In genomic region chr17:26884995-26885926, GRCm38 (mm10) we compare ENCODE assay signal across 8 mouse cellular contexts. TPM values are rescaled to one million over a fixed set of nuclear protein-coding genes. Genes with fewer than 3 reads are reported as not detected.
A peak's percentile ranks its signal among the peaks of the same experiment; 100 is the strongest.
DNase-seq lines count a peak whose midpoint lies in the region; ATAC-seq and TF ChIP-seq lines count a peak whose summit lies in the region.

No protein-coding gene starts in this region.

- H3K4me3 ChIP-seq in embryonic facial prominence, embryonic 11.5 days (ENCODE audit: low read depth, low read length): peak overlapping the region; percentile 26; the same call in 1 of the 2 replicates
- H3K4me3 ChIP-seq in kidney, adult 2 months (ENCODE audit: insufficient read depth, low read depth, low read length): peak overlapping the region; percentile 43
- peak overlapping the region; percentile 45 for H3K4me3 ChIP-seq in limb, embryonic 15.5 days
- H3K4me3 ChIP-seq in midbrain, embryonic 16.5 days (ENCODE audit: low read depth, low read length): peak overlapping the region; percentile 39
- H3K4me3 ChIP-seq in spleen, adult 2 months (ENCODE audit: extremely low read depth, insufficient read depth, insufficient read length): peak overlapping the region; percentile 49

- WGBS in embryonic facial prominence, embryonic 11.5 days: 21% methylated on average over 25 of the region's 25 CpGs
- WGBS in kidney, adult 2 months: 18% methylated on average over 25 of the region's 25 CpGs
- WGBS in limb, embryonic 15.5 days: 20% methylated on average over 25 of the region's 25 CpGs
- 24% methylated on average over 25 of the region's 25 CpGs for WGBS in midbrain, embryonic 16.5 days
- WGBS in spleen, adult 2 months: 10% methylated on average over 25 of the region's 25 CpGs

- H3K4me1 ChIP-seq in embryonic facial prominence, embryonic 11.5 days (ENCODE audit: control insufficient read depth, insufficient read depth, low read length): no peaks in the 10 kb centered on the region
- H3K4me1 ChIP-seq in kidney, adult 2 months (ENCODE audit: control insufficient read depth, insufficient read depth, low read length): 0 out of 2 replicates have a peak, but pooled peaks cover 3% of the 10 kb centered on the region
- peaks cover 23% of the 10 kb centered on the region for H3K4me1 ChIP-seq in limb, embryonic 15.5 days
- H3K4me1 ChIP-seq in midbrain, embryonic 16.5 days (ENCODE audit: control insufficient read depth, insufficient read depth, low read length): peaks cover 16% of the 10 kb centered on the region
- H3K4me1 ChIP-seq in spleen, adult 2 months (ENCODE audit: control insufficient read depth, insufficient read depth, insufficient read length): peaks cover 9% of the 10 kb centered on the region; the same call in 1 of the 2 replicates

- H3K4me2 ChIP-seq in embryonic facial prominence, embryonic 11.5 days (ENCODE audit: low read depth, low read length): peak overlapping the region; percentile 39
- H3K4me2 ChIP-seq in limb, embryonic 15.5 days: peak overlapping the region; percentile 74
- peak overlapping the region; percentile 65 for H3K4me2 ChIP-seq in midbrain, embryonic 16.5 days (ENCODE audit: low read length)

- TF ChIP-seq POLR2A in kidney, adult 2 months (IDR thresholded peaks at IDR 0.05; ENCODE audit: low read depth, low read length): no peak
- TF ChIP-seq POLR2A in spleen, adult 2 months (IDR thresholded peaks at IDR 0.05; ENCODE audit: low read depth, low read length): no peak

- no peaks in the 10 kb centered on the region for H3K36me3 ChIP-seq in embryonic facial prominence, embryonic 11.5 days (replicated peaks; ENCODE audit: control insufficient read depth, insufficient read depth, low read depth, low read length)
- no peaks in the 10 kb centered on the region for H3K36me3 ChIP-seq in kidney, adult 2 months (ENCODE audit: control insufficient read depth, insufficient read depth, low read length)
- no peaks in the 10 kb centered on the region for H3K36me3 ChIP-seq in limb, embryonic 15.5 days
- no peaks in the 10 kb centered on the region for H3K36me3 ChIP-seq in midbrain, embryonic 16.5 days (ENCODE audit: control insufficient read depth, insufficient read depth, low read length)
- H3K36me3 ChIP-seq in spleen, adult 2 months (ENCODE audit: control insufficient read depth, insufficient read depth, low read length): no peaks in the 10 kb centered on the region

- no peaks in the 10 kb centered on the region for H3K27me3 ChIP-seq in embryonic facial prominence, embryonic 11.5 days (ENCODE audit: control insufficient read depth, insufficient read depth, low read length)
- H3K27me3 ChIP-seq in kidney, adult 2 months (replicated peaks; ENCODE audit: control insufficient read depth, insufficient read depth, low read length): no peaks in the 10 kb centered on the region
- peaks cover 5% of the 10 kb centered on the region; the same call in 1 of the 2 replicates for H3K27me3 ChIP-seq in limb, embryonic 15.5 days
- H3K27me3 ChIP-seq in midbrain, embryonic 16.5 days (ENCODE audit: control insufficient read depth, insufficient read depth, low read depth, low read length): peaks cover 4% of the 10 kb centered on the region; the same call in 1 of the 2 replicates
- no peaks in the 10 kb centered on the region for H3K27me3 ChIP-seq in spleen, adult 2 months (ENCODE audit: control insufficient read depth, insufficient read depth, low read length)

- ATAC-seq in embryonic facial prominence, embryonic 11.5 days (replicated peaks; ENCODE audit: insufficient number of reproducible peaks, low FRiP score, low TSS enrichment, low read depth): no peak
- no peak for ATAC-seq in limb, embryonic 15.5 days (ENCODE audit: insufficient number of reproducible peaks, low FRiP score, low TSS enrichment, low read depth)
- ATAC-seq in midbrain, embryonic 16.5 days: no peak

- H3K9ac ChIP-seq in embryonic facial prominence, embryonic 11.5 days (replicated peaks; ENCODE audit: low read length): peak overlapping the region; percentile 29; the same call in 1 of the 2 replicates
- H3K9ac ChIP-seq in limb, embryonic 15.5 days: 0 out of 2 replicates have a peak overlapping the region, but pooled peaks have one; percentile 18
- H3K9ac ChIP-seq in midbrain, embryonic 16.5 days (ENCODE audit: low read depth, low read length): peak overlapping the region; percentile 10

- TF ChIP-seq CTCF in kidney, adult 2 months (conservative IDR thresholded peaks at IDR 0.05; ENCODE audit: insufficient read depth, insufficient read length, low read depth, low read length): peak; percentile 64
- TF ChIP-seq CTCF in spleen, adult 2 months (IDR thresholded peaks at IDR 0.05; ENCODE audit: extremely low read depth, insufficient read depth, insufficient read length, insufficient replicate concordance): peak; percentile 44; the same call in 1 of the 2 replicates

- H3K9me3 ChIP-seq in embryonic facial prominence, embryonic 11.5 days (replicated peaks; ENCODE audit: control insufficient read depth, low read length): no peaks in the 10 kb centered on the region
- no peaks in the 10 kb centered on the region for H3K9me3 ChIP-seq in limb, embryonic 15.5 days
- H3K9me3 ChIP-seq in midbrain, embryonic 16.5 days (replicated peaks; ENCODE audit: control insufficient read depth, low read length, poor library complexity, severe bottlenecking): no peaks in the 10 kb centered on the region

- no peak overlapping the region for H3K27ac ChIP-seq in embryonic facial prominence, embryonic 11.5 days (replicated peaks; ENCODE audit: low read depth, low read length)
- no peak overlapping the region for H3K27ac ChIP-seq in kidney, adult 2 months (ENCODE audit: insufficient read depth, low read depth, low read length)
- H3K27ac ChIP-seq in limb, embryonic 15.5 days: no peak overlapping the region
- no peak overlapping the region for H3K27ac ChIP-seq in midbrain, embryonic 16.5 days (ENCODE audit: low read length)
- H3K27ac ChIP-seq in spleen, adult 2 months (ENCODE audit: insufficient read depth, low read length): no peak overlapping the region; the same call in 1 of the 2 replicates

- peak; percentile 92 for DNase-seq in 3T3-L1 (ENCODE audit: low read depth, low spot score)
- peak; percentile 92 for DNase-seq in adrenal gland, postnatal 10 days
- peak; percentile 77 for DNase-seq in embryonic facial prominence, embryonic 11.5 days (ENCODE audit: low spot score)
- DNase-seq in heart, adult 8-10 months (ENCODE audit: low spot score): peak; percentile 84
- DNase-seq in kidney, adult 2 months: peak; percentile 81
- DNase-seq in spleen, adult 2 months (ENCODE audit: low read depth in 1 of 2, low spot score in 2 of 2): peak; percentile 44 to 79

RNA-seq across cellular contexts. Expression of gene Kifc5b, which starts 31.6 kb away (rescaled TPM):
- 1 to 10 TPM; 4.5 to 6.2 TPM for total RNA-seq in adrenal gland, postnatal 10 days (2021)
- polyA plus RNA-seq in embryonic facial prominence, embryonic 11.5 days (2014; fragmentation: Nextera tagmentation; extraction: Ambion mirVana): 3.9 and 5.6 TPM in 2 replicates
- under 1 TPM; 0.29 to 0.81 (median 0.48) TPM for total RNA-seq in heart, adult 8-10 months (2022)
- 1.3 and 1.5 TPM in 2 replicates for polyA plus RNA-seq in kidney, adult 2 months (2012; rRNA removed)
- 4.7 and 5.8 TPM in 2 replicates for polyA plus RNA-seq in limb, embryonic 15.5 days (2015; fragmentation: Nextera tagmentation; extraction: Ambion mirVana)
- 2.3 and 3.3 TPM in 2 replicates for polyA plus RNA-seq in midbrain, embryonic 16.5 days (2015; fragmentation: Nextera tagmentation; extraction: Ambion mirVana)
- 6.8 and 7.6 TPM in 2 replicates for polyA plus RNA-seq in spleen, adult 2 months (2012; rRNA removed)

RNA-seq across cellular contexts. Expression of gene Nkx2-5, which starts 40.5 kb away (rescaled TPM):
- total RNA-seq in adrenal gland, postnatal 10 days (2021): not detected
- 1.8 and 2.2 TPM in 2 replicates for polyA plus RNA-seq in embryonic facial prominence, embryonic 11.5 days (2014; fragmentation: Nextera tagmentation; extraction: Ambion mirVana)
- total RNA-seq in heart, adult 8-10 months (2022): 10 to 100 TPM; 75.8 to 81.5 (median 79.7) TPM
- polyA plus RNA-seq in kidney, adult 2 months (2012; rRNA removed): 0.05 TPM in 1 of 2 replicates, not detected in the other
- not detected in 2 replicates for polyA plus RNA-seq in limb, embryonic 15.5 days (2015; fragmentation: Nextera tagmentation; extraction: Ambion mirVana)
- not detected in 2 replicates for polyA plus RNA-seq in midbrain, embryonic 16.5 days (2015; fragmentation: Nextera tagmentation; extraction: Ambion mirVana)
- 19.8 and 34.6 TPM in 2 replicates for polyA plus RNA-seq in spleen, adult 2 months (2012; rRNA removed)

RNA-seq across cellular contexts. Expression of gene Phf1, which starts 47.6 kb away (rescaled TPM):
- total RNA-seq in adrenal gland, postnatal 10 days (2021): 10 to 100 TPM; 20.6 to 23.3 TPM
- 3.7 TPM in 2 replicates for polyA plus RNA-seq in embryonic facial prominence, embryonic 11.5 days (2014; fragmentation: Nextera tagmentation; extraction: Ambion mirVana)
- 10 to 100 TPM; 15.4 to 20.7 (median 16.1) TPM for total RNA-seq in heart, adult 8-10 months (2022)
- 41.2 and 52.0 TPM in 2 replicates for polyA plus RNA-seq in kidney, adult 2 months (2012; rRNA removed)
- 11.4 and 13.0 TPM in 2 replicates for polyA plus RNA-seq in limb, embryonic 15.5 days (2015; fragmentation: Nextera tagmentation; extraction: Ambion mirVana)
- 24.5 and 28.0 TPM in 2 replicates for polyA plus RNA-seq in midbrain, embryonic 16.5 days (2015; fragmentation: Nextera tagmentation; extraction: Ambion mirVana)
- 103 and 131 TPM in 2 replicates for polyA plus RNA-seq in spleen, adult 2 months (2012; rRNA removed)

RNA-seq across cellular contexts. Expression of gene Cuta, which starts 54.1 kb away (rescaled TPM):
- 100 to 1,000 TPM; 119 to 134 TPM for total RNA-seq in adrenal gland, postnatal 10 days (2021)
- 153 and 163 TPM in 2 replicates for polyA plus RNA-seq in embryonic facial prominence, embryonic 11.5 days (2014; fragmentation: Nextera tagmentation; extraction: Ambion mirVana)
- total RNA-seq in heart, adult 8-10 months (2022): 10 to 100 TPM; 91.9 to 98.0 (median 95.8) TPM
- polyA plus RNA-seq in kidney, adult 2 months (2012; rRNA removed): 145 and 183 TPM in 2 replicates
- 158 and 172 TPM in 2 replicates for polyA plus RNA-seq in limb, embryonic 15.5 days (2015; fragmentation: Nextera tagmentation; extraction: Ambion mirVana)
- polyA plus RNA-seq in midbrain, embryonic 16.5 days (2015; fragmentation: Nextera tagmentation; extraction: Ambion mirVana): 130 TPM in 2 replicates
- 87.9 and 131 TPM in 2 replicates for polyA plus RNA-seq in spleen, adult 2 months (2012; rRNA removed)

RNA-seq across cellular contexts. Expression of gene Syngap1, which starts 55.8 kb away (rescaled TPM):
- total RNA-seq in adrenal gland, postnatal 10 days (2021): 10 to 100 TPM; 15.7 to 21.6 TPM
- 2.3 and 2.8 TPM in 2 replicates for polyA plus RNA-seq in embryonic facial prominence, embryonic 11.5 days (2014; fragmentation: Nextera tagmentation; extraction: Ambion mirVana)
- total RNA-seq in heart, adult 8-10 months (2022): 1 to 10 TPM; 3.6 to 5.2 (median 4.7) TPM
- polyA plus RNA-seq in kidney, adult 2 months (2012; rRNA removed): 14.8 and 16.8 TPM in 2 replicates
- 1.6 and 1.9 TPM in 2 replicates for polyA plus RNA-seq in limb, embryonic 15.5 days (2015; fragmentation: Nextera tagmentation; extraction: Ambion mirVana)
- polyA plus RNA-seq in midbrain, embryonic 16.5 days (2015; fragmentation: Nextera tagmentation; extraction: Ambion mirVana): 4.3 and 4.6 TPM in 2 replicates
- 7.3 and 9.6 TPM in 2 replicates for polyA plus RNA-seq in spleen, adult 2 months (2012; rRNA removed)
